ENCODE assay signal across 18 mouse cellular contexts in genomic region chr10:110542712-110543111, GRCm38 (mm10).
DNase-seq lines count a peak whose midpoint lies in the region; ATAC-seq and TF ChIP-seq lines count a peak whose summit lies in the region.
"Had no signal": no experiment of that assay in that cellular context is flagged by ENCODE, and none has a peak within 500 bp of the region (broad histone marks: within the 10 kb centered on the region; RNA-seq: fewer than 3 reads in every experiment).

No protein-coding gene starts in this region.

- TF ChIP-seq CTCF in brain, embryonic 14.5 days (IDR thresholded peaks at IDR 0.05; ENCODE audit: borderline replicate concordance, extremely low read depth, insufficient read depth, insufficient read length) = no peak

- DNase-seq in brain, embryonic 14.5 days (ENCODE audit: low read depth) = peak; percentile 69
- DNase-seq in embryo, embryonic 10.5 days (ENCODE audit: low spot score) = peak; percentile 29
- no peak for DNase-seq in urinary bladder, postnatal 10 days (ENCODE audit: low spot score)
- no peak for DNase-seq in adrenal gland, adult (ENCODE audit: inconsistent age in 2 of 2, low spot score in 1 of 2)
- DNase-seq: cerebellum, postnatal 10 days; gastrocnemius, postnatal 10 days; heart, adult 18-20 months; kidney, adult 11 months; kidney, postnatal 14 days; layer of hippocampus, adult 9-11 months; right cerebral cortex, postnatal 4 days had no signal

- WGBS in hindbrain, embryonic 16.5 days = 15% methylated on average over 6 of the region's 6 CpGs
- 16% methylated on average over 6 of the region's 6 CpGs for WGBS in midbrain, embryonic 15.5 days
- 61% methylated on average over 6 of the region's 6 CpGs for WGBS in kidney, embryonic 14.5 days

- TF ChIP-seq POLR2A in brain, embryonic 14.5 days (IDR thresholded peaks at IDR 0.05; ENCODE audit: borderline replicate concordance, extremely low read depth, insufficient read depth, insufficient read length, poor library complexity, severe bottlenecking) = no peak

- H3K27ac ChIP-seq in hindbrain, embryonic 16.5 days (ENCODE audit: low read depth, low read length) = no peak overlapping the region
- H3K27ac ChIP-seq in midbrain, embryonic 15.5 days = no peak overlapping the region
- no peak overlapping the region for H3K27ac ChIP-seq in kidney, embryonic 14.5 days (ENCODE audit: low read depth, low read length)
- H3K27ac ChIP-seq: embryonic facial prominence, embryonic 10.5 days; limb, embryonic 13.5 days; liver, embryonic 14.5 days had no signal

- no peaks in the 10 kb centered on the region for H3K36me3 ChIP-seq in hindbrain, embryonic 16.5 days (ENCODE audit: control insufficient read depth, insufficient read depth, low read length)
- H3K36me3 ChIP-seq in midbrain, embryonic 15.5 days (replicated peaks) = no peaks in the 10 kb centered on the region
- H3K36me3 ChIP-seq in kidney, embryonic 14.5 days (ENCODE audit: control insufficient read depth, insufficient read depth, low read length) = no peaks in the 10 kb centered on the region
- H3K36me3 ChIP-seq: embryonic facial prominence, embryonic 10.5 days; limb, embryonic 13.5 days had no signal

- H3K9ac ChIP-seq in hindbrain, embryonic 16.5 days (ENCODE audit: low read depth, low read length) = no peak overlapping the region; the same call in 1 of the 2 replicates
- H3K9ac ChIP-seq in midbrain, embryonic 15.5 days = no peak overlapping the region
- H3K9ac ChIP-seq in kidney, embryonic 14.5 days (ENCODE audit: low read depth, low read length) = no peak overlapping the region
- H3K9ac ChIP-seq: limb, embryonic 13.5 days; liver, embryonic 14.5 days had no signal

- H3K4me1 ChIP-seq in hindbrain, embryonic 16.5 days (ENCODE audit: control insufficient read depth, insufficient read depth, low read depth, low read length) = no peaks in the 10 kb centered on the region
- peaks cover 3% of the 10 kb centered on the region; the same call in 1 of the 2 replicates for H3K4me1 ChIP-seq in midbrain, embryonic 15.5 days
- no peaks in the 10 kb centered on the region for H3K4me1 ChIP-seq in kidney, embryonic 14.5 days (ENCODE audit: control insufficient read depth, insufficient read depth, low read length)
- H3K4me1 ChIP-seq: embryonic facial prominence, embryonic 10.5 days; limb, embryonic 13.5 days had no signal

- H3K27me3 ChIP-seq in hindbrain, embryonic 16.5 days (replicated peaks; ENCODE audit: control insufficient read depth, insufficient read depth, low read length) = no peaks in the 10 kb centered on the region
- H3K27me3 ChIP-seq in midbrain, embryonic 15.5 days (replicated peaks) = no peaks in the 10 kb centered on the region
- H3K27me3 ChIP-seq in kidney, embryonic 14.5 days (ENCODE audit: control insufficient read depth, insufficient read depth, low read length) = no peaks in the 10 kb centered on the region
- H3K27me3 ChIP-seq: limb, embryonic 13.5 days had no signal

- no peak overlapping the region for H3K4me3 ChIP-seq in hindbrain, embryonic 16.5 days (ENCODE audit: low read length)
- no peak overlapping the region for H3K4me3 ChIP-seq in midbrain, embryonic 15.5 days
- H3K4me3 ChIP-seq in kidney, embryonic 14.5 days (ENCODE audit: low read length) = no peak overlapping the region
- H3K4me3 ChIP-seq: embryonic facial prominence, embryonic 10.5 days; limb, embryonic 13.5 days; myocyte had no signal

- no peaks in the 10 kb centered on the region for H3K9me3 ChIP-seq in hindbrain, embryonic 16.5 days (ENCODE audit: control insufficient read depth, low read length)
- H3K9me3 ChIP-seq in midbrain, embryonic 15.5 days = no peaks in the 10 kb centered on the region
- no peaks in the 10 kb centered on the region for H3K9me3 ChIP-seq in kidney, embryonic 14.5 days (ENCODE audit: control insufficient read depth, low read length)
- H3K9me3 ChIP-seq: embryonic facial prominence, embryonic 10.5 days; limb, embryonic 13.5 days had no signal

- no peak overlapping the region for H3K4me2 ChIP-seq in hindbrain, embryonic 16.5 days (ENCODE audit: low read length)
- no peak overlapping the region for H3K4me2 ChIP-seq in midbrain, embryonic 15.5 days
- no peak overlapping the region for H3K4me2 ChIP-seq in kidney, embryonic 14.5 days (replicated peaks; ENCODE audit: low read depth, low read length)
- H3K4me2 ChIP-seq: limb, embryonic 13.5 days had no signal

- 0 out of 2 replicates have a peak, but pooled peaks have one; percentile 17 for ATAC-seq in hindbrain, embryonic 16.5 days
- 0 out of 2 replicates have a peak, but pooled peaks have one; percentile 54 for ATAC-seq in midbrain, embryonic 15.5 days (replicated peaks)
- ATAC-seq in kidney, embryonic 14.5 days (ENCODE audit: low FRiP score, low TSS enrichment) = no peak

Comparison
In these comparisons a context has a peak if more than half of its experiments do, and no peak if none do; other contexts are left out.
1. DNase-seq: peak in brain, embryonic 14.5 days (single experiment) and embryo, embryonic 10.5 days (single experiment); none in urinary bladder, postnatal 10 days (single experiment) and adrenal gland, adult (0 of 2).